Mouse (Mus musculus) neural tube, embryonic 12.5 days (tissue): ENCODE measurements around the gene Prnd. TPM values are rescaled to one million over a fixed set of nuclear protein-coding genes. Genes with fewer than 3 reads are reported as not detected.

Experiments
- ATAC-seq: fragments of 200-750 bp; cut with Nextera tagmentation; 2 replicates; pipeline ENCODE4 v1.8.0; 2017; ENCODE audit warnings: low read depth, mild to moderate bottlenecking, moderate TSS enrichment, moderate library complexity; ENCODE audit not compliant: low FRiP score
- H3K27ac ChIP-seq: fragments of 300-500 bp; sonication (generic); 2 replicates; pipeline ENCODE4 v1.5.1; 2016
- H3K27me3 ChIP-seq: fragments of 300-500 bp; sonication (generic); replicated peaks from 2 replicates; pipeline ENCODE4 v1.6.1; 2016; ENCODE audit warnings: mild to moderate bottlenecking
- H3K36me3 ChIP-seq: fragments of 300-500 bp; sonication (generic); 2 replicates; pipeline ENCODE4 v1.6.1; 2016; ENCODE audit warnings: mild to moderate bottlenecking
- H3K4me1 ChIP-seq: fragments of 300-500 bp; sonication (generic); 2 replicates; pipeline ENCODE4 v1.6.1; 2016
- H3K4me2 ChIP-seq: fragments of 300-500 bp; sonication (generic); replicated peaks from 2 replicates; pipeline ENCODE4 v1.6.1; 2016; ENCODE audit warnings: mild to moderate bottlenecking
- H3K4me3 ChIP-seq: fragments of 300-500 bp; sonication (generic); 2 replicates; pipeline ENCODE4 v1.5.1; 2016
- H3K9ac ChIP-seq: fragments of 300-500 bp; sonication (generic); 2 replicates; pipeline ENCODE4 v1.6.1; 2016; ENCODE audit warnings: mild to moderate bottlenecking
- H3K9me3 ChIP-seq: fragments of 300-500 bp; sonication (generic); 2 replicates; pipeline ENCODE4 v1.6.1; 2016; ENCODE audit warnings: mild to moderate bottlenecking
- WGBS: fragments of 180-500 bp; shearing (Covaris S2); methylation state at CpG from one replicate; pipeline ENCODE4 v1.1.7; 2016; 5-methylcytosine and 5-hydroxymethylcytosine counted together
- polyA plus RNA-seq: library from polyadenylated mRNA; unstranded; fragments of >200 nt; fragmentation: Nextera tagmentation; extraction: Ambion mirVana; gene quantifications from 2 replicates; pipeline ENCODE4 v1.2.1, GENCODE M21; 2016

Prnd gene
- polyA plus RNA-seq, 1 experiment from 2014 or later = 11.0 TPM

GRCm38 (mm10) chr2:131911341-131911740 lies 39.3 kb upstream of the Prnd start:
- Histone ChIP-seq H3K27me3 (no peaks in the 10 kb centered on the region), H3K36me3 (peaks cover 3% of the 10 kb centered on the region; the same call in 1 of the 2 replicates), H3K27ac (peak overlapping the region; percentile 15; the same call in 1 of the 2 replicates), H3K4me1 (peaks cover 7% of the 10 kb centered on the region), H3K4me3 (peak overlapping the region; percentile 72), H3K9ac (peak overlapping the region; percentile 33; the same call in 1 of the 2 replicates), H3K9me3 (no peaks in the 10 kb centered on the region), H3K4me2 (peak overlapping the region; percentile 66)
- 11% methylated on average over 4 of the region's 4 CpGs for WGBS
- ATAC-seq = no peak

GRCm38 (mm10) chr2:131912526-131913258 lies 38.0 kb upstream of the Prnd start:
- Histone ChIP-seq H3K9ac (no peak overlapping the region), H3K4me1 (peaks cover 7% of the 10 kb centered on the region), H3K27ac (no peak overlapping the region), H3K9me3 (no peaks in the 10 kb centered on the region), H3K4me3 (no peak overlapping the region), H3K36me3 (peaks cover 8% of the 10 kb centered on the region; the same call in 1 of the 2 replicates), H3K27me3 (no peaks in the 10 kb centered on the region), H3K4me2 (peak overlapping the region; percentile 66)
- no peak for ATAC-seq
- 77% methylated on average over 8 of the region's 8 CpGs for WGBS

- 85% methylated on average over 7 of the region's 7 CpGs for WGBS
- H3K9ac ChIP-seq = no peak overlapping the region
- H3K4me3 ChIP-seq = no peak overlapping the region
- H3K4me1 ChIP-seq = no peaks in the 10 kb centered on the region
- H3K27ac ChIP-seq = no peak overlapping the region
- no peaks in the 10 kb centered on the region for H3K27me3 ChIP-seq
- H3K9me3 ChIP-seq = no peaks in the 10 kb centered on the region
- no peak overlapping the region for H3K4me2 ChIP-seq
- peaks cover 12% of the 10 kb centered on the region; the same call in 1 of the 2 replicates for H3K36me3 ChIP-seq
- no peak for ATAC-seq
Observed at GRCm38 (mm10) chr2:131932275-131932902, 18.3 kb upstream of the Prnd start.

- no peak for ATAC-seq
- H3K4me3 ChIP-seq = no peak overlapping the region
- H3K9ac ChIP-seq = no peak overlapping the region
- no peak overlapping the region for H3K27ac ChIP-seq
- H3K36me3 ChIP-seq = peaks cover 12% of the 10 kb centered on the region; the same call in 1 of the 2 replicates
- no peaks in the 10 kb centered on the region for H3K4me1 ChIP-seq
- H3K27me3 ChIP-seq = no peaks in the 10 kb centered on the region
- no peaks in the 10 kb centered on the region for H3K9me3 ChIP-seq
- WGBS = 50% methylated on average over 6 of the region's 6 CpGs
- H3K4me2 ChIP-seq = no peak overlapping the region
Observed at GRCm38 (mm10) chr2:131933013-131933412, 17.6 kb upstream of the Prnd start.

GRCm38 (mm10) chr2:131933598-131933997 lies 17.1 kb upstream of the Prnd start:
- no peaks in the 10 kb centered on the region for H3K9me3 ChIP-seq
- no peaks in the 10 kb centered on the region for H3K27me3 ChIP-seq
- no peaks in the 10 kb centered on the region for H3K4me1 ChIP-seq
- H3K36me3 ChIP-seq = peaks cover 12% of the 10 kb centered on the region; the same call in 1 of the 2 replicates
- H3K4me3 ChIP-seq = no peak overlapping the region
- no peak overlapping the region for H3K4me2 ChIP-seq
- no peak overlapping the region for H3K27ac ChIP-seq
- H3K9ac ChIP-seq = no peak overlapping the region
- no peak for ATAC-seq
- 73% methylated on average over 3 of the region's 3 CpGs for WGBS

- H3K27ac ChIP-seq = no peak overlapping the region
- H3K4me3 ChIP-seq = no peak overlapping the region
- WGBS = 98% methylated on average over 2 of the region's 2 CpGs
- H3K9me3 ChIP-seq = no peaks in the 10 kb centered on the region
- H3K9ac ChIP-seq = no peak overlapping the region
- no peaks in the 10 kb centered on the region for H3K4me1 ChIP-seq
- H3K36me3 ChIP-seq = peaks cover 12% of the 10 kb centered on the region; the same call in 1 of the 2 replicates
- ATAC-seq = no peak
- no peaks in the 10 kb centered on the region for H3K27me3 ChIP-seq
- no peak overlapping the region for H3K4me2 ChIP-seq
Observed at GRCm38 (mm10) chr2:131934243-131934642, 16.4 kb upstream of the Prnd start.

- no peak for ATAC-seq
- Histone ChIP-seq H3K9me3 (no peaks in the 10 kb centered on the region), H3K4me3 (no peak overlapping the region), H3K27ac (no peak overlapping the region), H3K4me2 (no peak overlapping the region), H3K36me3 (peaks cover 12% of the 10 kb centered on the region; the same call in 1 of the 2 replicates), H3K9ac (no peak overlapping the region), H3K4me1 (no peaks in the 10 kb centered on the region), H3K27me3 (no peaks in the 10 kb centered on the region)
- WGBS = 79% methylated on average over 10 of the region's 10 CpGs
Observed at GRCm38 (mm10) chr2:131935390-131936105, 15.1 kb upstream of the Prnd start.

- Histone ChIP-seq H3K27ac (no peak overlapping the region), H3K36me3 (peaks cover 12% of the 10 kb centered on the region; the same call in 1 of the 2 replicates), H3K4me3 (no peak overlapping the region), H3K9ac (no peak overlapping the region), H3K27me3 (no peaks in the 10 kb centered on the region), H3K9me3 (no peaks in the 10 kb centered on the region), H3K4me1 (no peaks in the 10 kb centered on the region), H3K4me2 (no peak overlapping the region)
- no peak for ATAC-seq
- WGBS = 92% methylated on average over 10 of the region's 10 CpGs
Observed at GRCm38 (mm10) chr2:131936410-131936809, 14.3 kb upstream of the Prnd start.

- no peaks in the 10 kb centered on the region for H3K4me1 ChIP-seq
- no peak overlapping the region for H3K27ac ChIP-seq
- 42% methylated on average over 8 of the region's 8 CpGs for WGBS
Observed at GRCm38 (mm10) chr2:131939404-131940111, 11.1 kb upstream of the Prnd start.

GRCm38 (mm10) chr2:131940506-131940905 lies 10.2 kb upstream of the Prnd start:
- no peaks in the 10 kb centered on the region for H3K4me1 ChIP-seq
- WGBS = 74% methylated on average over 3 of the region's 3 CpGs
- H3K36me3 ChIP-seq = peaks cover 12% of the 10 kb centered on the region; the same call in 1 of the 2 replicates
- H3K9me3 ChIP-seq = no peaks in the 10 kb centered on the region
- ATAC-seq = no peak
- no peaks in the 10 kb centered on the region for H3K27me3 ChIP-seq
- H3K4me3 ChIP-seq = no peak overlapping the region
- H3K4me2 ChIP-seq = no peak overlapping the region
- no peak overlapping the region for H3K27ac ChIP-seq
- no peak overlapping the region for H3K9ac ChIP-seq

More at GRCm38 (mm10) chr2:131939404-131940111, 11.1 kb upstream of the Prnd start:
- H3K4me2 ChIP-seq = no peak overlapping the region
- no peak overlapping the region for H3K9ac ChIP-seq
- H3K9me3 ChIP-seq = no peaks in the 10 kb centered on the region
- ATAC-seq = peak; percentile 48; the same call in 1 of the 2 replicates
- no peaks in the 10 kb centered on the region for H3K27me3 ChIP-seq
- H3K36me3 ChIP-seq = peaks cover 12% of the 10 kb centered on the region; the same call in 1 of the 2 replicates
- no peak overlapping the region for H3K4me3 ChIP-seq

GRCm38 (mm10) chr2:131941501-131941900 lies 9.2 kb upstream of the Prnd start:
- H3K9me3 ChIP-seq = no peaks in the 10 kb centered on the region
- no peaks in the 10 kb centered on the region for H3K4me1 ChIP-seq
- H3K9ac ChIP-seq = no peak overlapping the region
- H3K4me3 ChIP-seq = no peak overlapping the region
- 79% methylated on average over 6 of the region's 6 CpGs for WGBS
- no peaks in the 10 kb centered on the region for H3K27me3 ChIP-seq
- no peak overlapping the region for H3K4me2 ChIP-seq
- peaks cover 9% of the 10 kb centered on the region; the same call in 1 of the 2 replicates for H3K36me3 ChIP-seq
- no peak overlapping the region for H3K27ac ChIP-seq
- no peak for ATAC-seq
